Mouse (Mus musculus): ENCODE measurements at regions not wholly inside any gene's neighbourhood (a gene's known extent, or its start where the extent isn't known, plus 50 kb on each side); places are given as distances from the start of the nearest gene placed in this dataset.

- Histone ChIP-seq H3K4me2 (no peak overlapping the region), H3K4me1 (replicated peaks) (no peaks in the 10 kb centered on the region), H3K36me3 (no peaks in the 10 kb centered on the region), H3K9me3 (replicated peaks) (no peaks in the 10 kb centered on the region), H3K27ac (ENCODE audit: poor library complexity, severe bottlenecking) (no peak overlapping the region), H3K4me3 (no peak overlapping the region), H3K27me3 (replicated peaks) (peaks cover 11% of the 10 kb centered on the region), H3K9ac (no peak overlapping the region)
- ATAC-seq (ENCODE audit: insufficient number of reproducible peaks, low FRiP score), result no peak
- 59% methylated on average over 4 of the region's 4 CpGs for WGBS
Measured at GRCm38 (mm10) chr9:60968281-60969031, 174.1 kb downstream of the Uaca start.

- H3K9ac ChIP-seq, result no peak overlapping the region
- H3K9me3 ChIP-seq (replicated peaks), result no peaks in the 10 kb centered on the region
- WGBS, result 69% methylated on average over 9 of the region's 9 CpGs
- peaks cover 3% of the 10 kb centered on the region; the same call in 1 of the 2 replicates for H3K4me1 ChIP-seq (replicated peaks)
- H3K4me2 ChIP-seq, result no peak overlapping the region
- H3K27me3 ChIP-seq (replicated peaks), result peaks cover 6% of the 10 kb centered on the region; the same call in 1 of the 2 replicates
- no peaks in the 10 kb centered on the region for H3K36me3 ChIP-seq
- no peak for ATAC-seq (ENCODE audit: insufficient number of reproducible peaks, low FRiP score)
- H3K4me3 ChIP-seq, result no peak overlapping the region
- no peak overlapping the region for H3K27ac ChIP-seq (ENCODE audit: poor library complexity, severe bottlenecking)
Measured at GRCm38 (mm10) chr9:60972201-60972910, 178.0 kb downstream of the Uaca start.

- Histone ChIP-seq H3K4me2 (no peak overlapping the region), H3K36me3 (no peaks in the 10 kb centered on the region), H3K4me1 (replicated peaks) (peaks cover 3% of the 10 kb centered on the region; the same call in 1 of the 2 replicates), H3K27me3 (replicated peaks) (0 out of 2 replicates have a peak, but pooled peaks cover 6% of the 10 kb centered on the region), H3K4me3 (no peak overlapping the region), H3K9me3 (replicated peaks) (no peaks in the 10 kb centered on the region), H3K9ac (no peak overlapping the region), H3K27ac (ENCODE audit: poor library complexity, severe bottlenecking) (no peak overlapping the region)
- ATAC-seq (ENCODE audit: insufficient number of reproducible peaks, low FRiP score), result no peak
- 64% methylated on average over 1 of the region's 1 CpGs for WGBS
Measured at GRCm38 (mm10) chr9:60974546-60974945, 180.2 kb downstream of the Uaca start.

- peaks cover 9% of the 10 kb centered on the region for H3K27me3 ChIP-seq (replicated peaks)
- no peaks in the 10 kb centered on the region for H3K9me3 ChIP-seq (replicated peaks)
- no peaks in the 10 kb centered on the region for H3K36me3 ChIP-seq
- H3K9ac ChIP-seq, result no peak overlapping the region
- WGBS, result 77% methylated on average over 13 of the region's 13 CpGs
- no peak overlapping the region for H3K27ac ChIP-seq (ENCODE audit: poor library complexity, severe bottlenecking)
- no peaks in the 10 kb centered on the region for H3K4me1 ChIP-seq (replicated peaks)
- no peak for ATAC-seq (ENCODE audit: insufficient number of reproducible peaks, low FRiP score)
- H3K4me3 ChIP-seq, result no peak overlapping the region
- no peak overlapping the region for H3K4me2 ChIP-seq
Measured at GRCm38 (mm10) chr9:60982383-60983085, 188.2 kb downstream of the Uaca start.

GRCm38 (mm10) chr9:60983246-60983645 is 188.9 kb downstream of the Uaca start:
- no peaks in the 10 kb centered on the region for H3K36me3 ChIP-seq
- no peak for ATAC-seq (ENCODE audit: insufficient number of reproducible peaks, low FRiP score)
- no peaks in the 10 kb centered on the region for H3K9me3 ChIP-seq (replicated peaks)
- H3K4me3 ChIP-seq, result no peak overlapping the region
- H3K4me2 ChIP-seq, result no peak overlapping the region
- peaks cover 9% of the 10 kb centered on the region for H3K27me3 ChIP-seq (replicated peaks)
- H3K4me1 ChIP-seq (replicated peaks), result no peaks in the 10 kb centered on the region
- WGBS, result 65% methylated on average over 5 of the region's 5 CpGs
- H3K9ac ChIP-seq, result no peak overlapping the region
- no peak overlapping the region for H3K27ac ChIP-seq (ENCODE audit: poor library complexity, severe bottlenecking)

- Histone ChIP-seq H3K9me3 (replicated peaks) (no peaks in the 10 kb centered on the region), H3K27me3 (replicated peaks) (peaks cover 4% of the 10 kb centered on the region), H3K4me1 (replicated peaks) (peaks cover 4% of the 10 kb centered on the region), H3K27ac (ENCODE audit: poor library complexity, severe bottlenecking) (no peak overlapping the region), H3K4me2 (no peak overlapping the region), H3K9ac (no peak overlapping the region), H3K4me3 (no peak overlapping the region), H3K36me3 (no peaks in the 10 kb centered on the region)
- 52% methylated on average over 4 of the region's 4 CpGs for WGBS
- no peak for ATAC-seq (ENCODE audit: insufficient number of reproducible peaks, low FRiP score)
Measured at GRCm38 (mm10) chr9:60988113-60988512, 193.8 kb downstream of the Uaca start.

- H3K36me3 ChIP-seq, result no peaks in the 10 kb centered on the region
- no peak overlapping the region for H3K27ac ChIP-seq (ENCODE audit: poor library complexity, severe bottlenecking)
- H3K9ac ChIP-seq, result no peak overlapping the region
- H3K27me3 ChIP-seq (replicated peaks), result peaks cover 4% of the 10 kb centered on the region; the same call in 1 of the 2 replicates
- no peaks in the 10 kb centered on the region for H3K9me3 ChIP-seq (replicated peaks)
- WGBS, result 32% methylated on average over 13 of the region's 13 CpGs
- ATAC-seq (ENCODE audit: insufficient number of reproducible peaks, low FRiP score), result no peak
- peaks cover 9% of the 10 kb centered on the region for H3K4me1 ChIP-seq (replicated peaks)
- peak overlapping the region; percentile 26; the same call in 1 of the 2 replicates for H3K4me2 ChIP-seq
- H3K4me3 ChIP-seq, result no peak overlapping the region
Measured at GRCm38 (mm10) chr9:60989670-60990391, 195.5 kb downstream of the Uaca start.

- H3K4me2 ChIP-seq, result no peak overlapping the region
- WGBS, result 52% methylated on average over 5 of the region's 5 CpGs
- no peak for ATAC-seq (ENCODE audit: insufficient number of reproducible peaks, low FRiP score)
Measured at GRCm38 (mm10) chr9:60991509-60991908, 197.2 kb downstream of the Uaca start.

GRCm38 (mm10) chr9:60993661-60994060 is 199.3 kb downstream of the Uaca start:
- peaks cover 17% of the 10 kb centered on the region for H3K4me1 ChIP-seq (replicated peaks)
- H3K27ac ChIP-seq (ENCODE audit: poor library complexity, severe bottlenecking), result no peak overlapping the region
- 83% methylated on average over 8 of the region's 8 CpGs for WGBS
- H3K27me3 ChIP-seq (replicated peaks), result peaks cover 4% of the 10 kb centered on the region
- H3K36me3 ChIP-seq, result no peaks in the 10 kb centered on the region
- no peak for ATAC-seq (ENCODE audit: insufficient number of reproducible peaks, low FRiP score)
- no peak overlapping the region for H3K4me3 ChIP-seq
- H3K9ac ChIP-seq, result no peak overlapping the region
- H3K4me2 ChIP-seq, result no peak overlapping the region
- H3K9me3 ChIP-seq (replicated peaks), result no peaks in the 10 kb centered on the region

More at GRCm38 (mm10) chr9:60991509-60991908, 197.2 kb downstream of the Uaca start:
- Histone ChIP-seq H3K4me3 (no peak overlapping the region), H3K4me1 (replicated peaks) (peaks cover 17% of the 10 kb centered on the region), H3K36me3 (no peaks in the 10 kb centered on the region), H3K27ac (ENCODE audit: poor library complexity, severe bottlenecking) (no peak overlapping the region), H3K9me3 (replicated peaks) (no peaks in the 10 kb centered on the region), H3K9ac (no peak overlapping the region), H3K27me3 (replicated peaks) (peaks cover 4% of the 10 kb centered on the region)

GRCm38 (mm10) chr9:60995096-60995495 is 200.8 kb downstream of the Uaca start:
- Histone ChIP-seq H3K36me3 (no peaks in the 10 kb centered on the region), H3K9me3 (replicated peaks) (no peaks in the 10 kb centered on the region), H3K27me3 (replicated peaks) (peaks cover 8% of the 10 kb centered on the region), H3K9ac (no peak overlapping the region), H3K27ac (ENCODE audit: poor library complexity, severe bottlenecking) (no peak overlapping the region), H3K4me3 (no peak overlapping the region), H3K4me1 (replicated peaks) (peaks cover 13% of the 10 kb centered on the region), H3K4me2 (peak overlapping the region; percentile 11; the same call in 1 of the 2 replicates)
- 0 out of 2 replicates have a peak, but pooled peaks have one; percentile 24 for ATAC-seq (ENCODE audit: insufficient number of reproducible peaks, low FRiP score)
- WGBS, result 28% methylated on average over 6 of the region's 6 CpGs

Measured in heart, embryonic 12.5 days (tissue).